Mouse (Mus musculus): Measurements from ENCODE around the gene Baiap2l2.

Gene Baiap2l2

GRCm38 (mm10) chr15:79219572-79219971, 65.8 kb downstream of the Baiap2l2 start:
- intact Hi-C loops (cut with DNase I) = no loop called here

- intact Hi-C loops (cut with DNase I) = no loop called here
Observed at GRCm38 (mm10) chr15:79216191-79216590, 69.1 kb downstream of the Baiap2l2 start.

- intact Hi-C loops (cut with DNase I) = no loop called here
Observed at GRCm38 (mm10) chr15:79213591-79213990, 71.7 kb downstream of the Baiap2l2 start.

GRCm38 (mm10) chr15:79212750-79213446, 72.4 kb downstream of the Baiap2l2 start:
- intact Hi-C loops (cut with DNase I) = no loop called here

GRCm38 (mm10) chr15:79210357-79210756, 75.0 kb downstream of the Baiap2l2 start:
- intact Hi-C loops (cut with DNase I) = no loop called here

DNA sequence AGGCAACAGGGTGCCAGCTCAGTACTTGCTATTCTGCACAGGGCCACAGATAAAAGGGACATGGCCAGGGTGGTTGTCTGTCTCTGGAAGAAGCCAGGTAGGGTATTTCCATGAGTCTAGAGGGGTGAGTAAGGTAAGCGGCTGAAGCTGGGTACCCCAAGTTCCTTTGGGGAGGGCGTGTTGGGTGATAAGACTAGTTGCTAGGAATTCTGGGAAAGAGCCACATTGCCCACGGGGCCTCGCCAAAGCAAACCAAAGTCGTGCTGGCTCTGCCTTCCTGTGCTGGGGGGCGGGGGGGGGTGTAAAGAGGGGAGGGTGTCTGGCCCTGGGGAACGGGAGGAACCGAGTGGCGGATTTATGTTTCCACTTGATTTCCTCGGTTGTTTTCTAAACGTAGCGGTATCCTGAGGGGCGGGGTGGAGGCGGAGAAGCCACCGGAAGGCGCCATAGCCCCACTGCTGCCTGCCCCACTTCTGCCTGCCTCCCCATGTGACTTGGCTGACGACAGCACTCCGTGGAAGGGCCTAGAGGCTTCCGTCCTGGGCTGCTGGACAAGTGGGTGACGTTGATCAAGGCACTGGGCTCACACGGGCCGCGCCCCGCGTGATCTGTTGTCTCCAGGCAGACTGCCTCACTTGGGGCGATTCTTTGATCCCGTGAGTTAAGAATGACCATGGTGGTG, 76.4 kb downstream of the Baiap2l2 start:
- intact Hi-C loops (cut with DNase I) = no loop called here

DNA sequence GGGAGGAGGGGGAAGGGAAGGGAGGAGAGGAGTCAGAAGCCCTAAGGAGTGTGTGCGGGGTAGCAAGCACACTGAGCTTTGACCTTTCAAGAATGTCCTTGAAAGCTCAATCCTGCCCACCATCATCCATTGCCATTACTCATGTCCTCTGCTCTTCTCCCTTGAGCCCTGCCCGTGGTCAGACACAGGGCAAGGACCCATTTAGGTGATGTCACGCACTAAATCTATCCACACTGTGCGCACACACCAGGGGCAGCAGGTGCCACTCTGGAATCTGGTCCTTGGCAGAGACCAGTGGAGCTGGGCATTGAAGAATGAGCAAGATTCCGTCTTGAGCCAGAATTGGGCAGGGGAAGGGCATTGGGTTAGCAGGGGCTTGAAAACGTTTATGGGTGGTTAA, 77.1 kb downstream of the Baiap2l2 start:
- intact Hi-C loops (cut with DNase I) = no loop called here

All from adrenal gland (tissue).